Mouse (Mus musculus): ENCODE data around the gene Plod1.

Plod1 gene

GRCm38 (mm10) chr4:147937486-147937885 lies 919 bp upstream of the Plod1 start:
- DNase-seq, result no peak

- no peak for DNase-seq
Measured at GRCm38 (mm10) chr4:147937021-147937420, 454 bp upstream of the Plod1 start.

- DNase-seq, result no peak
Measured at GRCm38 (mm10) chr4:147935904-147936303, 663 bp downstream of the Plod1 start.

- DNase-seq, result no peak
Measured at GRCm38 (mm10) chr4:147934611-147935010, 2.0 kb downstream of the Plod1 start.

- no peak for DNase-seq
Measured at GRCm38 (mm10) chr4:147934134-147934533, 2.4 kb downstream of the Plod1 start.

- DNase-seq, result no peak
Measured at GRCm38 (mm10) chr4:147930946-147931345, 5.6 kb downstream of the Plod1 start.

- no peak for DNase-seq
Measured at GRCm38 (mm10) chr4:147928540-147928939, 8.0 kb downstream of the Plod1 start.

- no peak for DNase-seq
Measured at GRCm38 (mm10) chr4:147928136-147928535, 8.4 kb downstream of the Plod1 start.

- DNase-seq, result peak; percentile 53 to 67
Measured at GRCm38 (mm10) chr4:147927705-147928104, 8.9 kb downstream of the Plod1 start.

GRCm38 (mm10) chr4:147922341-147922740 lies 14.2 kb downstream of the Plod1 start:
- DNase-seq, result no peak

- DNase-seq, result no peak
Measured at GRCm38 (mm10) chr4:147920973-147921372, 15.6 kb downstream of the Plod1 start.

GRCm38 (mm10) chr4:147918459-147919121 lies 18.0 kb downstream of the Plod1 start:
- peak; percentile 19 to 40 for DNase-seq

- no peak for DNase-seq
Measured at GRCm38 (mm10) chr4:147909486-147909885, 27.1 kb downstream of the Plod1 start.

GRCm38 (mm10) chr4:147906230-147906629 lies 30.3 kb downstream of the Plod1 start:
- no peak for DNase-seq

- no peak for DNase-seq
Measured at GRCm38 (mm10) chr4:147905090-147905659, 31.4 kb downstream of the Plod1 start.

- DNase-seq, result peak; percentile 91
Measured at GRCm38 (mm10) chr4:147904313-147905089, 32.1 kb downstream of the Plod1 start, which contains the start of gene Mfn2. Gene Mfn2, minus strand, starts transcription at chr4:147904704.

- DNase-seq, result no peak
Measured at GRCm38 (mm10) chr4:147903601-147904000, 33.0 kb downstream of the Plod1 start.

- DNase-seq, result no peak
Measured at GRCm38 (mm10) chr4:147902906-147903500, 33.6 kb downstream of the Plod1 start.

- DNase-seq, result no peak
Measured at GRCm38 (mm10) chr4:147900452-147900851, 36.1 kb downstream of the Plod1 start.

- DNase-seq, result no peak
Measured at GRCm38 (mm10) chr4:147897348-147897747, 39.2 kb downstream of the Plod1 start.

- no peak for DNase-seq
Measured at GRCm38 (mm10) chr4:147896411-147896810, 40.2 kb downstream of the Plod1 start.

GRCm38 (mm10) chr4:147895815-147896330 lies 40.7 kb downstream of the Plod1 start:
- DNase-seq, result no peak

- DNase-seq, result no peak
Measured at GRCm38 (mm10) chr4:147890341-147890740, 46.2 kb downstream of the Plod1 start.

All from lung, adult 18-20 months (tissue).